Mouse (Mus musculus) thymus, adult 18-20 months (tissue): ENCODE results near the gene Adamts13.

Experiments used
- DNase-seq, 2 experiments: peaks; one replicate each; pipeline ENCODE4 v3.0.0; 2022; ENCODE audit warnings: mixed read lengths in 2 of 2

Adamts13 gene

GRCm38 (mm10) chr2:26973960-26974359 is 744 bp downstream of the Adamts13 start:
- DNase-seq: no peak

GRCm38 (mm10) chr2:26980361-26980760 is 7.1 kb downstream of the Adamts13 start:
- DNase-seq: no peak

DNA sequence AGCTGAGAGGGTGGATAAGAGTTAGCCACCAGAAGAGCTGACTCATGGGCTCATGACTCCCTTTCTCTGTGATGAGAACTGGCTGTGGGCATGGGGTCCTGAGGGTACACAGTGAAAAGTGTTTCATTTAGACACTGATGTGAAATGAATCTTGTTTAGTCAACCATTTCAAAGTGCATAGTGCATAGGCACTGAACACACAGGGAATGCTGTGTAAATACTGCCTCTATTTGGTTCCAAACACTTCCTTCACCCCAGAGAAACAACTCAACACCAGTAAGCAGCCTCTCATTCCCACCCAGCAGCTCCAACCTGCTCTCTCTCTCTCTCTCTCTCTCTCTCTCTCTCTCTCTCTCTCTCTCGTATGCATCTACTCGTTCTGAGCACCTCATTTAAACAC is 11.0 kb downstream of the Adamts13 start:
- no peak for DNase-seq

- no peak for DNase-seq
Measured at GRCm38 (mm10) chr2:26984640-26985039, 11.4 kb downstream of the Adamts13 start.

GRCm38 (mm10) chr2:26993936-26994335 is 20.7 kb downstream of the Adamts13 start:
- DNase-seq: no peak

- no peak for DNase-seq
Measured at GRCm38 (mm10) chr2:26997498-26997897, 24.3 kb downstream of the Adamts13 start.

- no peak for DNase-seq
Measured at GRCm38 (mm10) chr2:26997993-26998392, 24.8 kb downstream of the Adamts13 start.

GRCm38 (mm10) chr2:27006255-27006654 is 33.0 kb downstream of the Adamts13 start:
- no peak for DNase-seq

- no peak for DNase-seq
Measured at GRCm38 (mm10) chr2:27007701-27008100, 34.5 kb downstream of the Adamts13 start.

DNA sequence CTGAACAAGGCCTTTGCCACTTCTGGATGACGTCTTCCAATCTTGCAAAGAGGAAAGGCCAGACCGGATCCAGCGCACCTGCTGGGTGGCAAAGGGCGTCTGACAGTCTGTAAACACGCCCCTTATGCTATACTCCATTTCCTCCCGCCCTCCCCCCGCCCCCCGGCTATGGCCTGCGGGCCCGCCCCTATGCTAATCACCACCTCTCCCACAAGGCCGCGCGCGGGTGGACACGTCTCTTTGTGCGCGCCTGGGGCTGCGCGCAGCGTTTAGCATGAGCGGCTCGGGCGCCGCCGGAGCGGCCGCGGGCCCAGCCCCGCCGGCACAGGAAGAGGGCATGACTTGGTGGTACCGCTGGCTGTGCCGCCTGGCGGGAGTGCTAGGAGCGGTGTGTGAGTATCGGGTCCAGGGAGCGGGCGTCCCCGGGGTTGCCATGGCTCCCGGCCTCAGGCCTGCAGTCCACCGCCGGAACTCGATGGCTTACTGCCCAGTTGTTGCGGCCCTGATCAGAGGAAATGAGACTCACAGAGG is 36.6 kb downstream of the Adamts13 start, which contains the start of gene Cacfd1:
TSS of gene Cacfd1 (plus strand) at position 213 of the 531 bp plus-strand sequence.
- peak; percentile 83 to 90 for DNase-seq

GRCm38 (mm10) chr2:27017802-27018201 is 44.6 kb downstream of the Adamts13 start:
- DNase-seq: no peak

- DNase-seq: no peak
Measured at GRCm38 (mm10) chr2:27019530-27019929, 46.3 kb downstream of the Adamts13 start.

- DNase-seq: no peak
Measured at GRCm38 (mm10) chr2:27021103-27021502, 47.9 kb downstream of the Adamts13 start.

GRCm38 (mm10) chr2:27022612-27023011 is 49.4 kb downstream of the Adamts13 start:
- no peak for DNase-seq

DNA sequence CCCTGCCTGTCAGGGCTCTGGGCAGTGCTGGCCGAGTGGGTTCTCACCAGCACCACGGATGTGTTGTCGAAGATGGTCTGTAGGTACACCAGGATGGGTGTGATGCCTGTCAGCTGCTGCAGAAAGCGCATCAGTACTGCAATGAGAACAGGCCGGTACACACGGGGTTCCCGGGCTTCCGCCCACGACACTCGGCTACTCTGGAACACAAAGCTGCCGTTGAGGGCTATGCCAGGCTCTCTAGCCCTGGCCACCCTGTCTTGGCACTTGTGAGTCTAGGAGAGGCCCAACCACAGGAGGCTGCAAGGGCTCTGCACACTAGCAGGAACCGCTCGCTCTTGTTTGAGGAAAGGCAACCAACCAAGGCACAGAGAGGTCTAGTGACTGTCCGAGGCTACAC is 50.9 kb downstream of the Adamts13 start:
- DNase-seq: no peak

- DNase-seq: no peak
Measured at GRCm38 (mm10) chr2:27025545-27025944, 52.3 kb downstream of the Adamts13 start.

- no peak for DNase-seq
Measured at GRCm38 (mm10) chr2:27026332-27026731, 53.1 kb downstream of the Adamts13 start.

DNA sequence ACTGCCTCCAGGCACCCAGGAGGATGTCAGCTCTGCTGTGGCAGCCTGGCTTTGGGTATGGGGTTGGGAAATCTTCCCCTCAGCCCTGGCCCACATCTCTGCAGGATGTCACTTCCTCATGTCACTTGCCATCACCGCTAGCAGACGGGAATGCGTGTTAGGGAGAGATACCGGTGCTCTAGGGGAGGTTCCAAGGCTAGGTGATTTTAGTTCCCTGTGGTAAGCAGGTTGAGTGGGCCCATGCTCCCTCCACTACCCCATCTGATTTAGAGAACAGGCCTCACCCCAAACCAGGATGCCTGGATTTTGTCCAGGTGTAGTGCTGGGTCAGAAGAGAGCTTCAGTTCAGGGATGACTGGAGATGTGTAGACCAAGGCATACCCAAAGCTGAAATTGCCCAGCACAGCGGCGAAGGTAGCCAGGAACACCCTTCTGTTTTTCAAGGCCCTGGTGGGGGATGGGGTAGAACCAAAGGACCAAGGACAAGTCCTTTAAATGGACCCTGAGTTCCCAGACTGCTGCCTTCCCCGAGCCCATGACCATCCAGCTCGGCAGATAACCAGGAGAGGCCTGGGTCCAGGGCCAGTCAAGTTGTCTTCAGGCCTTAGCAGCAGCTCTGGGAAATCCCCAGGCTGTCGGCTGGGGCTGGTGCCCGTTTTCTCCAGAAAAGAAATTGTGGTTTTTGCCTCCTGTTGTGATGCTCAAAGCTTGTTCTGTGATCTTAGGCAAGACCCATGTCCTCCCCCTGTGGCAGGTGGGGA is 53.8 kb downstream of the Adamts13 start:
- DNase-seq: no peak

GRCm38 (mm10) chr2:27027618-27028436 is 54.6 kb downstream of the Adamts13 start, which contains the start of gene Slc2a6:
TSS of gene Slc2a6 (minus strand) at chr2:27027998.
- peak; percentile 72 to 77 for DNase-seq

- no peak for DNase-seq
Measured at GRCm38 (mm10) chr2:27028437-27029015, 55.3 kb downstream of the Adamts13 start.

DNA sequence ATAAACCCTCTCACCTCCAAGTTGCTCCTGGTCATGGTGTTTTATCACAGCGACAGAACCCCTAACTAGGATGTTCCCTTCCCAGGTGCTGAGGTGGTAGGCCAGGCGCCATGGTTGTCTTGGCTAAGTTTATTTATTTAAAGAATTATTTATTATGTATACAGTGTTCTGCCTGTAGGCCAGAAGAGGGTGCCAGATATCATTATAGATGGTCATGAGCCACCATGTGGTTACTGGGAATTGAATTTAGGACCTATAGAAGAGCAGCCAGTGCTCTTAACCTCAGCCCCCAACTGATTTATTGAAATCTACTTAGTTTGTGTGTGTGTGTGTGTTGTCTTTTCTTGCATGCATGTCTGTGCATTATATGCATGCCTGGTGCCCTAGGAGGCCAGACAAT is 59.1 kb downstream of the Adamts13 start:
- no peak for DNase-seq

DNA sequence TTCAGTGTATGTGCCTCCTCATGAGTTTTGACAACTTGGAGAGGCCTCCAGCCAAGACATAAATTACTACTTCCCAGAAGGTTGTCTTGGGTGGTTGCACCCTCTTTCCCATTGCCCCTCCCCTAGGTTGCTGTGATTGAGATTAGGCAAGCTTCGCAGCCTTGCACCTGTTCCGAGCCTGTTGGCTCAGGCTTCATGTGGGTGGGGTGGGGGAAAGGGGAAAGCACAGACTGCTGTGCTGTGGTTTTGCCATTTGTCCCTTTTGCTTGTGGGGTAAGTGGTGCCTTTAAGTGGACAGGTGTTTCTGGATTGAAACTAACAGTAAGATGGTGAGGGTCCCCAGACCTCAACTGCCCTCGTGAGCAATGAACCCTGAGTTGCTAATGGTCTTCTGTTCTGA is 62.8 kb downstream of the Adamts13 start:
- DNase-seq: no peak

DNA sequence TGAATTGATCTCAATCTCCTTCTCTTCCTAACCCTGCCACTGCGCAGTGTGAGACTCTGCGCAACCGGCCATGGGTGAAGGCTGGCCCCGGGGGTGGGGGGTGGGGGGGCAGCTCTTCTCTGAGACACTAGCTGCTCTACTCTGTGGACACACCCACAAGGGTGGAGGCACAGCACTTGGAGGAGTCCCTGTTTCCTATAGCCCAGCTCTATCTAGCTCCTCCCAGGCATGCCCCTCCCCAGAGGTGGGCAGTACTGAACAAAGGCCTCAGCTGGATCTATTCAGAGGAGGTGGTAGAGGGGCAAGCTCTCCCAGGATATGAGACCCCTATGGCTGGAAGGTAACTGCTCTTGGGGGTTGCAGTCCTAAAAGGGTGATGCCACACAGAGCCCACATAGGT is 63.8 kb downstream of the Adamts13 start:
- DNase-seq: no peak
